Mouse (Mus musculus) left cerebral cortex, postnatal 25 days (tissue): ENCODE data around the gene Tac4. TPM values are rescaled to one million over a fixed set of nuclear protein-coding genes. Genes with fewer than 3 reads are reported as not detected.

Source experiments
- DNase-seq, 2 experiments: peaks; one replicate each; pipeline ENCODE4 v3.0.0; 2022; ENCODE audit warnings: low spot score in 2 of 2, mixed read lengths in 1 of 2
- intact Hi-C: fragments of 180-260 bp; cut with DNase I; formaldehyde crosslinking; loops from one replicate; pipeline ENCODE4 v1.15.1; 2025
- total RNA-seq, 2 experiments: library from RNA; stranded (reverse); gene quantifications; 2 replicates each; pipeline ENCODE4 v1.2.3; 2021

Gene Tac4
- total RNA-seq, 2 experiments from 2014 or later, result not detected

- intact Hi-C loops, result loop anchor here (2.0 to 10.0 kb wide), 2 partner anchors 75 to 215 kb away; partner anchors contain the start of gene Slc35b1
- peak; percentile 99 to 100 for DNase-seq
Measured at GRCm38 (mm10) chr11:95309510-95310006, 48.2 kb downstream of the Tac4 start.

- intact Hi-C loops, result loop anchor here (2.0 to 10.0 kb wide), 2 partner anchors 75 to 215 kb away; partner anchors contain the start of gene Slc35b1
Measured at GRCm38 (mm10) chr11:95310007-95310647, 48.8 kb downstream of the Tac4 start, which contains the start of gene Kat7. Gene Kat7 (minus strand): TSS chr11:95310246.

GRCm38 (mm10) chr11:95310648-95311424 is 49.5 kb downstream of the Tac4 start:
- intact Hi-C loops, result loop anchor here (2.0 to 10.0 kb wide), 2 partner anchors 74 to 214 kb away; partner anchors contain the start of gene Slc35b1
- no peak for DNase-seq

More at GRCm38 (mm10) chr11:95310007-95310647, 48.8 kb downstream of the Tac4 start, which contains the start of gene Kat7:
- DNase-seq, result peak; percentile 99 to 100

GRCm38 (mm10) chr11:95311425-95311807 is 50.1 kb downstream of the Tac4 start:
- intact Hi-C loops, result loop anchor here (2.0 to 10.0 kb wide), 2 partner anchors 73 to 213 kb away; partner anchors contain the start of gene Slc35b1
- DNase-seq, result no peak

GRCm38 (mm10) chr11:95315215-95315955 is 54.1 kb downstream of the Tac4 start:
- DNase-seq, result no peak
- intact Hi-C loops, result loop anchor here (10.0 kb wide), 1 partner anchor 209 kb away; no protein-coding TSS in a partner anchor

- intact Hi-C loops, result loop anchor here (10.0 kb wide), 1 partner anchor 207 kb away; no protein-coding TSS in a partner anchor
- no peak for DNase-seq
Measured at GRCm38 (mm10) chr11:95318116-95318515, 56.8 kb downstream of the Tac4 start.

Other genes with a start within 250 kb of the Tac4 start
- 10 to 100 TPM; 87.3 to 88.7 TPM for gene Pdk2, start 220.2 kb upstream of the Tac4 start, total RNA-seq
- gene Itga3, start 184.7 kb upstream of the Tac4 start, total RNA-seq, result 10 to 100 TPM; 13.8 to 14.5 TPM
- gene Dlx3, start 141.4 kb upstream of the Tac4 start, total RNA-seq, result not detected
- not detected for gene Dlx4, start 115.3 kb upstream of the Tac4 start, total RNA-seq
- gene Kat7, start 48.7 kb downstream of the Tac4 start, total RNA-seq, result 10 to 100 TPM; 67.5 to 70.1 TPM
- 1 to 10 TPM; 2.5 to 3.8 TPM for gene Fam117a, start 75.5 kb downstream of the Tac4 start, total RNA-seq
- 10 to 100 TPM; 65.6 to 66.0 TPM for gene Slc35b1, start 123.2 kb downstream of the Tac4 start, total RNA-seq
- 100 to 1,000 TPM; 183 to 188 TPM for gene Spop, start 152.6 kb downstream of the Tac4 start, total RNA-seq